Mouse (Mus musculus) common myeloid progenitor, adult 5-6 weeks (primary cell): Measurements from ENCODE around the gene Polr2c. TPM values are rescaled to one million over a fixed set of nuclear protein-coding genes. Genes with fewer than 3 reads are reported as not detected.
A peak's percentile ranks its signal among the peaks of the same experiment; 100 is the strongest.
"Not testable (repeated sequence)": the region's sequence is repeated elsewhere in the genome, so short reads cannot be mapped to it uniquely, and the experiment has no call there.

Source experiments
- ATAC-seq: replicated peaks from 2 replicates; pipeline ENCODE4 v1.8.0; 2016; ENCODE audit warnings: low read depth, mild to moderate bottlenecking, moderate TSS enrichment, inconsistent platforms; ENCODE audit not compliant: poor library complexity, severe bottlenecking
- total RNA-seq: library from RNA; stranded (forward); fragments of 200-1000, 187-1606 nt; gene quantifications from 2 replicates; pipeline ENCODE4 v1.2.3, GENCODE M21; 2017

The Polr2c gene
- 51.3 and 54.3 TPM in 2 replicates for total RNA-seq

DNA sequence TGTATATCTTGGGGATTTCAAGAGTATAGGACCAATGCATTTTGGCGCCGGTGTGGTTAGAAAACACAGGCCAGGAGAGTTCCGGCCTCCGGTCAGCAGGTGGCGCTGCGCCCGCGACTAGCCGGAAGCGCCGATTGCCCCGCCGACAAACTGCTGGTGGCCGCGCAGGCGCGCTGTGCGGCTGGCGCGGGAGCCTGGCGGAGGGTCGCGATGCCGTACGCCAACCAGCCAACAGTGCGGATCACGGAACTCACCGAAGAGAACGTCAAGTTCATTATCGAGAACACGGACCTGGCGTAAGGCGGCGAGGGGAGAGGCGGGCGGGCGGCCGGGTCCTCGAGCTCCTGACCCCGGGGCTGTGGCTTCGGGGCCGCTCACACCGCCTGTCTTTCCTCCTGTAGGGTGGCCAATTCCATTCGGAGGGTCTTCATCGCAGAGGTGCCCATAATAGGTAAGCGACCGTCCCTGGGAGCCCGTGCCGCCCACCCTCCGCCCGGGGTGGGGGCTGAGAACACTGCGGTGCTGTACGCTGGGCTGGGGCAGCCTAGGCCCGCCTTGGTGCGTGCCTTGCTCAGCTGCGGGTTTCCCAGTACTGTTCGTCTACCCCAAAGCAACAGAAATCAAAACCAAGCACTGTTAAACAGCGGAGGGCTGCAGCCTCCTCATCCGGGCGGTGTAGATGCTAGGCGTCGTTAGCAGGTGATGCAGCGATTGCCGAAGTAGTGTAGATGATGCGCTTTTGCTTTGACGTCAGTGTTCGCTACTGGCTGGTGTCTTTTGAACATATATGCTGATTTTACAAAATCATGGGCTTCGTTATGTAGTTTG lies at the start of gene Polr2c:
Gene Polr2c (plus strand): TSS at position 105 of the 828 bp plus-strand sequence.
- ATAC-seq = peak; percentile 81

DNA sequence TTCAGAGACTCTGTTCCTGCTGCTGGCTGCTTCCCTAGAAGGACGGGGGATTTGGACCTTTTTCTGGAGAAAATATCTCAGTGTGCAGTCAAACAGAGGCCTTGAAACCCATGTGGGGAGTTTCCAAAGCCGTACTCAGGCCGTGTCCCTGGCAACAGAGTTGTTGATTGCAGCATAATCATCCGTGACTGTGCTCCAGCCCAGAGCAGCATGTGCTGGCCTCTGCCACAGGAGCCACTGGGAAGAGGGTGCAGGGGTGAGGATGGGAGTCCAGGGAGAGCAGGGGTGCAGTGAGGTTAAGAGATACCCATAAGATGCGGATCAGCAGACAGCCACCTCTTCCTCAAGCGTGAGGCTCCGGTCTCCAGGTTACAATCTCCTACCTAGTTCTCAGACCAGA lies 49.7 kb upstream of the Polr2c start:
- no peak for ATAC-seq

DNA sequence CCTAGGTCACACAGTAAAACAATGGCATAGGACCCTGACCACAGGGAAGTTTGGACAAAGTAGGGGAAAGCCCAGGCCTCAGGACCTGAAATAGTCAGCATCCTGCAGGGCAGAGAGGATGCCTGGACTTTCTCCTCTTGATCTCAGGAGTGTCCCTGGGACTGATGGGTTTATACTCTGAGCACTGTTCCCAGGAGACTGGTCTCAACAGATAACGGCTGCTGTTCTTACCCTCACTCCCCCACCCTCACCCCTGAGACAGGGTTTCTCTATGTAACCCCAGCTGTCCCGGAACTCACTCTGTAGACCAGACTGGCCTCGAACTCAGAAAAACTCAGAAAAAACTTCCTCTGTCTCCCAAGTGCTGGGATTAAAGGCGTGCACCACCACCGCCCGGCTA lies 48.9 kb upstream of the Polr2c start:
- no peak for ATAC-seq

DNA sequence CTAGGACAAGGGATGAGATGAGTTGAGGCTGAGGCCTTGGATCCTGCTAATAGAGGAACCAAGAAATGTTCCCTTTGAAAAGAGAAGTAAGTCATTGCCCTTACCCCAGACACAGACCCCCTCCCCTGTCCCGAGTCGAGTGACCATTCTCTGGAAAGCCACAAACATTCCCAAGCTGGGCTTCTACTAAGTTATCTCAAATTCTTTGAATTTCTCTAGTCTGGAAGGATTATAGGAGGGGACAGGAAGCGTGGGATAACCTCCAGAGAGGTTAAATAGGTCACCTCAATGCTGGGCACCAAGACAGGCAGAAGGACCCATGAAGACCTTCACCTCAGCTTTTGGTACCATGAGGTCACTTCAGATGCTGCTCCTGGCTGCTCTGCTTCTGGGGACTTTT lies 47.1 kb upstream of the Polr2c start, which contains the start of gene Ccl17:
Gene Ccl17 (plus strand): TSS at position 301 of the 400 bp plus-strand sequence.
- ATAC-seq = no peak

DNA sequence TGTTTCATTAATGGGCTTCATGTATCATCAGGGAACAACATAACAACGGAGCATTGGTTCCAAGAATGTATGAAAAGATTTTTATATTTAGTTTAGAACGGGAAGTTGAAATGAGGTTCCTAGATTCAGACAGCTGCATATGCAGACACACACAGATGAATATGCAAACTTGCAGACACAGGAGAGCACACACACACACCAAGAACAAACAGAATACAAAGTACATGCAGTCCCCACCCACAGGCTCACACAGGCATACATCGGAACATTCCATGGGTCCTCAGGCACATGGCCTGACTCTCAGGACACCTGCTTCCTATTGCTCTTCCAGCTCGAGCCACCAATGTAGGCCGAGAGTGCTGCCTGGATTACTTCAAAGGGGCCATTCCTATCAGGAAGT lies 46.4 kb upstream of the Polr2c start:
- no peak for ATAC-seq

DNA sequence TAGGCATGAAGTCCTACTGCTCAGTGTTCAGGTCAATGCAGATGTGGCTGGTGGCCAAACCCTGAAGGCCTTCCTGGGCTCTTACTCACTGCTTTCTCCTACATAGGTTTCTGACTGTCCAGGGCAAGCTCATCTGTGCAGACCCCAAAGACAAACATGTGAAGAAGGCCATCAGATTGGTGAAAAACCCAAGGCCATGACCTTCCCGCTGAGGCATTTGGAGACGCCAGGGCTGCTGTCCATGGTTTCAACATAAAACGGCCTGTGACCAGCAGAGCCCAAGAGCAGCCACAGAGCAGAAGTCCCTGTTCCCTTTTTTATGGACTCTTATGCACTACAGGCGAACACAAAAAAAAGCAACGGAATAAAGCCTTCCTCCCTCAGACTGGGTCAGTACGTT lies 45.6 kb upstream of the Polr2c start:
- ATAC-seq = peak; percentile 63

DNA sequence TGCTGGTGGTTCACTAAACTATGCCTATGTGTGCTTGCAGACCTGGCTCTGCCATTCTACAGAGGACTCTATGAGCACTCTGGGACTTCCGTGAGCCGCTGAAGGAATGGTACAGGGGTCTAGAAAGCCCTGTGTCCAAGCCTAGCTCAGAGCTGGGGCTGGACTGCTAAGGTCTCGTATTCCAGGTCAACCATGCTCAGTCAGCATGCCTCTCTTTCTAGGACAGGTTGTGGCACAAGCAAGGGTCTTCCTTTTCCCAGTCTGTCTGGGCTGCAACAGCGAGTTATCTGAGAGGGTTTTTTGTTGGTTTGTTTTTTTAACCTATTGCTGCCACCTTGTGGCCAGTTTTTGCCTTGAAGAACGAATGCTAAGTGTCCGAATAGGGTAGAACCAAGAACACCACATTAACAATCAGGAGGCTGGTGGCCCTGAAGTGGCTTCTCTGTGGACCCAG lies 44.6 kb upstream of the Polr2c start:
- peak; percentile 68 for ATAC-seq

DNA sequence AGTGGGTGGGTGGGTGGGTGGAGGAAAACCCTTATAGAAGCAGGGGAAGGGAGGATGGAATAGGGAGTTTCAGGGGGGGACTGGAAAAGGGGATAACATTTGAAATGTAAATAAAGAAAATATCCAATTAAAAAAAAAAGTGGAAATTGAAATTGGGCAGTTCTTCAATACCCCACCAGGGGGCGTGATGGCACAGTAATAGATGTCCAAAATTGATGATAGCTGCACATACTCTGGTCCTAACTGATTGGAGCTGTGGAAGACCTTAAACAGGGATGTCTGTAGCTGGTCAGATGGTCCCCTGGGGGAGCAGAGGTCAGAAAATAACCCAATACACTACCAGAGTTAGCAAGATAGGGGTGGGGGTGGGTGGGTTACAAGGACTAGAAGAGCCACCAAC lies 42.7 kb upstream of the Polr2c start:
- no peak for ATAC-seq

DNA sequence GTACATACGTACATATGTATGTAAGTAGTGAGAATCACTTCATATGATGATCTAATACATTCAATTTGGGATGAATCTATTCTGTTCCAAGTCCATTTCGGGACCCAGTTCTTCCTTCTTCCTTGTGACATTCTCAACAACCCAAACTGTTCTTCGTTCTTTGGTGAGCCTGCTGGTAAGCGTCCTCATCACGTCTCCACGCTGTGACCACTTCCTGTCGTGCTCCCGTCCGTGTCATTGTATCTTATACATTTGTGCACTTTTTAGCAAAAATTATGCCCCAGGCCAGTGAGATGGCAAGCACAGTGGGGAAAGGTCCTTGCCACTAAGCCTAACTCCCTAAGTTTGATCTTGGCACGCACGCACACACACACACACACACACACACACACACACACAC lies 39.3 kb upstream of the Polr2c start:
- no peak for ATAC-seq

DNA sequence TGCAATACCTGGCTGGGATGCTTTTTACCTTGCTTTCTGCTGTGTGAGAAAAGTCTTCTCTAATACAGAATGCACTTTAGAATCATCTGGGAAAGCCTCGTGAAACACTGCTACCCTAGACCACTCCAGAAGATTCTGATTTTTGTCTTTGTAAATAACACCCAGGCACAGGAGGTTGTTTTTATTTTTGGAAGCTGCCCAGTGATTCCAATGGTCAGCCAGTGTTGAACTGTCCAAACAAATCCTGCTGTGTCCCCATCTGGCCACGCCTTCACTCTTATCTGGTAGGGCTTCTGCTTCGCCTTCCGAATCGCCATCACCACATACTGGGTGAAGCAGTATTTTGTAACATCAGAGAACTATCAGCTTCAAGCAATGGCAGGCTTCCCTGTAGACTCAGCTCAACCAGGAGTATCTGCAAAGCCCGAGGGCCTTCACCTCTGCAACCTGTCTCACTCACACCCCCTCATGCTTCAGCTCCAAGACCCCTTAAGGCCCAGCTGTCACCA lies 37.5 kb upstream of the Polr2c start:
- no peak for ATAC-seq

DNA sequence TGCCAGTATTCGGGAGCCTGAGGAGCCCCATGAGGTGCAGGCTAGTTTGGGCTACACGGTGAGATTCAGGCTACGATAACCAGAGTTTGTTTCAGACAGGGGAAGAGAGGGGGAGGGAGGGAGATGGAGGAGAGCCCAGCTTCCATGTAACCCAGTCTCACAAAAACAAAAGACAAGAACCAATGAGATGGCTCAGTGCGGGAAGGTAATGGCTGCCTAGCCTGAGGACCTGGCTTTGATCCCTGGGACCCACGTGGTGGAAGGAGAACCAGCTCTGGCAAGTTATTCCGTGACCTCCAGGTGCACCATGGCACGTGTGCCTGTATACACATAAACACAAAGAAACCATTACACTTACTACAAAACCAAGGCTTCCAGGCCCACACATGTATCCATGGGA lies 36.7 kb upstream of the Polr2c start:
- ATAC-seq = no peak

DNA sequence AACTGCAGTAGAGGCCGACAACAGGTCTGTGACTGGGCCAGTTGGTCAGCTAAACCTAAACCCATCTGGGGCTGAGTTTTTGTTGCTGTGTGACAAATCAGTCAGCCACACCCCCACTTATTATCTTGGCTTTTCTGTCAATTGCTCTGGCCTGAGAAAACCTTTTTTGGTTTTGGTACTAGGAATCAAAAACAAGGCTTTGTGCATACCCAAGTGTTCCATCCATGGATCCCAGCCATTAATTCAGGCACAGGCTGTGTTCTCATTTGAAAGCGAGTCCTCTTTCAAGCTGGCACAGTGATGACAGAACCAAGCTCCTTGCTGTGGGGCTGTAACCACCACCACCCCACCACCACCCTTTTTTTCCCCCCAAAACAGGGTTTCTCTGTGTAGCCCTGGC lies 35.9 kb upstream of the Polr2c start:
- ATAC-seq = no peak

DNA sequence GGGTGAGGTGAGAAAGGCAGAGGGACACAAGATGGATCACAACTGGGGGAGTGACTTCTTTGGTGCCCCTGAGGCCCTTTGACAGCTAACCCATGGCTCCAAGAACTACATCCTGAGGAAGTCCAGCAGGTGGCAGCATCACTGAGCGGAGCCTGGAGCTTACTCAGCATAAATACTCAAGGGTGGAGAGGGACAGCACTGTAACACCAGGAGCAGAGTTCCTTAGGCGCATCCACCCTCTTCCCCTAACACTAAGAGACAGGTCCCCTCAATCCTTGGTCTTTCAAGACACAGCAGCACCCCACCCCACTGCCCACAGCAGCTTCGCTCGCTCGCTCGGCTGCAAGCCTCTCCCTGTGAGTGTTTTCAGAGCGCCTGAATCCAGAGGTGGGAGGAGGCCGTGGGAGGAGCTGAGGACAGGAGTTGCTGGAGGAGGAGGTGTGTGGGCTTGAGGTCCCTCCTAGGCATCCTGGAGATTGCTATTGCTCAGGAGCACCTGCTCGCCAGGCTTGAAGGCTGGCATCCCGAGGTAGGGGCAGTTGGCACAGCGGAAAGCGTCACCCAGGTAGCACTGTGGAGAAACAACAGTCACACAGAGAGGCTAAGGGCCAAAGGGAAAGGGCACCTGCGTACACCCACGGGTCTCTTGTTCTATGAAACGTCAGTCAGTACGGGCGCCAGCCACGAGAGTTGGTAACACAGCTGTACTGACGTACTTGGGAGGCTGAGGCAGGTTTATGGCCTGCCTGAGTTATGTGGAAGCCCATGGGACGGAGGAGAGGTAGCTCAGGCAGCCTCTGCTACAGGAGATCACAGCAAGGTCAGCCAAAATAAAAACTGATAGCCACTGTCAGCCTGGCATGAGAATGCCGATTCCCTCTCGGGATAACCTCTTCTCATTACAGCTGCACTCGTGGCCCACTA lies 34.4 kb upstream of the Polr2c start:
- ATAC-seq = peak; percentile 89

DNA sequence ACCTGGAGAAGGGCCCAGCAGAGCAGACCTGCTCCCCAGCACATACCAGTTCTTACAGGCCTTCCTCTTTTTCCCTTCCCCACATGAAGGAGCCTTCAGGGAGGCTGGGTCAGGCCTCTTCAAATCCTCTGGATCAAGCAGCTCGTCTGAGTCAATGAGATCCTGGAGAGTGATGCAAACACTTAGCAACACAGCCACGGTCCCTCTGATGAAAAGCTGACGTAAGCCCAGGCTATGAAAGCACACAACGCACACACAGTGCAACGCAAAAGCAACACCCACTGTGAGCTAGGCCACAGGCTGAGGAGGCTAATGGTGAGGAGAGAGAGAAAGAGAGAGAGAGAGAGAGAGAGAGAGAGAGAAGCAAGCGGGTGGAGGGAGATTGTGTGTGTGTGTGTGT lies 32.1 kb upstream of the Polr2c start:
- ATAC-seq = no peak

DNA sequence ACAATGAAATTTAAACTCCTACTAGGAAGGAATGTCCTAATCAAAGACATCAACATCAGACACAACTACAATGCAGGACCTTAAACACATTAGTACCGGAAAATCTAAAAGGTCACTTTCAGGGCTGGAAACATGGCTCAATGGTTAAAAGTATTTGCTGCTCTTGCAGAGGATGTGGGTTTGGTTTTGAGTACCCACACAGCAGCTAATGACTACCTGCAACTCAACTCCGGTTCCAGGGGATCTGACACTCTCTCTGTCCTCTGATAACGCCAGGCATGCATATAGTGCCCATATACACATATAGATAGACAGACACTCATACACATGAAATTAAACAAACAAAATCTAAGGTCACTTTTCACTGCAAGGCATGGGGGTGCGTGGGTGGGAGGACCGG lies 31.0 kb upstream of the Polr2c start:
- no peak for ATAC-seq

DNA sequence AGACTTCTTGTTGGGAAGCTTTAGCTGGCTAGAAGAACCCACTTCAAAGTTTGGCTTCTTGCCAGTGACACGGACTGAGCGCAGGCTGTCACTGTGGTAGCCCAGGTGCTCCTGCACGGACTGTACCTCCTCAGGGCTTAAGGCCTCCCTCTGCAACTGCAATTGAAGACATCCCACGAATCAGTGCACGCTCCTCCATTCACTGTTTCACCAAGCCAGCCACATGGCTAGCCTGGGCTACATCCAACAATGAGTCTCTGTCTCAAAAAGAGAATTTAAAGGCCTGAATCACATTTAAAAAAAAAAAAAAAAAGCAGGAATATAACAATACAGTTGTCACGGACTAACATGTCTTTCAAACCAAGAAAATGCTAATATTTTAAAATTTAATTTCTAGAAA lies 29.0 kb upstream of the Polr2c start:
- no peak for ATAC-seq

DNA sequence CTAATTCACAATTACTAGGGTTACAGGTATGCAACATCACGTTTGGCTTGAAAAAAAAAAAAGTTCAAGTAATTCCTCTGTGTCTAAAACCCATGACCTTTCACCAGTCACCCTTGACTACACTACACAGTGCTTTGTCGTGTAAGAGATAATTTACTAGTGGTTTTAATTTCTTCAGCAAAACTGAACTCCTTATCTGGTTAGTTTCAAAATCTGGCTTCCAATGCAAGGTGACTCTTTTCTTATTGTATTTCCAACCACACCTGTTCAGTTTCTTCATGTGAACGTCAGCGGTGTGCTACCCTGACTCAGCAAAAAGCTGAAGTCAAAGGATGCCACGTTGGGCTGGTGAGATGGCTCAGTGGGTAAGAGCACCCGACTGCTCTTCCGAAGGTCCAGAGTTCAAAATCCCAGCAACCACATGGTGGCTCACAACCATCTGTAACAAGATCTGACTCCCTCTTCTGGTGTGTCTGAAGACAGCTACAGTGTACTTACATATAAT lies 23.3 kb upstream of the Polr2c start:
- not testable (repeated sequence) for ATAC-seq

DNA sequence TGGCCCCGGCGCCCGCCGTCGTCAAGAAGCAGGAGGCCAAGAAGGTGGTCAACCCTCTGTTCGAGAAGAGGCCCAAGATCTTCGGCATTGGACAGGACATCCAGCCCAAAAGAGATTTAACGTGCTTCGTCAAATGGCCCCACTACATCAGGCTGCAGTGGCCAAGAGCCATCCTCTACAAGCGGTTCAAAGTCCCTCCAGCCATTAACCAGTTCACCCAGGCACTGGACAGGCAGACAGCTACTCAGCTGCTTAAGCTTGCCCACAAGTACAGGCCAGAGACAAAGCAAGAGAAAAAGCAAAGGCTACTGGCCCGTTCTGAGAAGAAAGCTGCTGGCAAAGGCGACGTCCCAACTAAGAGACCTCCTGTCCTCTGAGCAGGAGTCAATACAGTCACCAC lies 21.5 kb upstream of the Polr2c start:
- not testable (repeated sequence) for ATAC-seq

DNA sequence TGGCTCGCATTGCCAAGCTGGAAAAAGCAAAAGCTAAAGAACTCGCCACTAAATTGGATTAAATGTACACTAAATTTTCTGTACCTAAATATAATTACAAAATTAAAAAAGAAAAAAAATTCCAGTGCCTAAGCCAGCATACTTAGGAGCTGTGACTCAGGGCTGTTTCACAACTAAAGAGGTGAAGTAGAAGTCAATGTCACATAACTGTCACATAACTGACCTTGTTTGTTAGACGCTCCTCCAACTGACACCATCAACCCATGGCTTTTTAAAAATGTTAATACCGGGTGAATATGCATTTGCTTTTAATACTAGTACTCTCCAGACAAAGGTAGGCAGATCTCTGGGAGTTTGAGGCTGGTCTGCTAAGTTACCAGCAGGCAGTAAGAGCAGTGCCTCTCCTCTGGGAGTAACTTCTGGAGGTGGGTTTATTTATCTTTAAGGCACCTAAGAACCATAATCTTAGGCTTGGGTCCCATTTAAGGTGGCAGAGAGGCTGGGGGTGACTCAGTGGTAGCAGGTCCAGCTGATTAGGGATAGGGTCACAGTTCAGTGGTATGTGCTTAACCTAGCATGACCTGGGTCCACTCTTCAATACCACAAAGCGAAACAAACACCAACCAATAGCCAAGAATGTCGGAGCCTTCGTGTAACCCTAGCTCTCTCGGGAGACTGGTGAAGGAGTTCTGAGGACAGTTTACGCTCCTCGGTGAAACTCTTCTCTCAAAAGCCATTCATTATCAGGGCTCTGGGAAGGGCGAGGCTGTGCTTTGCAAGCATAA lies 20.6 kb upstream of the Polr2c start:
- ATAC-seq = no peak
